Mouse (Mus musculus) liver, embryonic 15.5 days (tissue): ENCODE measurements around the gene Cited2. TPM values are rescaled to one million over a fixed set of nuclear protein-coding genes. Genes with fewer than 3 reads are reported as not detected.

Experiments
- ATAC-seq: fragments of 200-750 bp; cut with Nextera tagmentation; 2 replicates; pipeline ENCODE4 v1.8.0; 2017; ENCODE audit warnings: moderate number of reproducible peaks, mild to moderate bottlenecking, moderate library complexity; ENCODE audit not compliant: insufficient read depth
- H3K27ac ChIP-seq: fragments of 300-500 bp; sonication (generic); replicated peaks from 2 replicates; pipeline ENCODE4 v1.5.1; 2015; ENCODE audit warnings: mild to moderate bottlenecking, inconsistent platforms
- H3K27me3 ChIP-seq: fragments of 300-500 bp; sonication (generic); 2 replicates; pipeline ENCODE4 v1.6.1; 2015; ENCODE audit warnings: mild to moderate bottlenecking, inconsistent platforms
- H3K36me3 ChIP-seq: fragments of 300-500 bp; sonication (generic); replicated peaks from 2 replicates; pipeline ENCODE4 v1.6.1; 2015; ENCODE audit warnings: moderate library complexity, mild to moderate bottlenecking, inconsistent platforms
- H3K4me1 ChIP-seq: fragments of 300-500 bp; sonication (generic); replicated peaks from 2 replicates; pipeline ENCODE4 v1.6.1; 2015; ENCODE audit warnings: inconsistent platforms
- H3K4me2 ChIP-seq: fragments of 300-500 bp; sonication (generic); 2 replicates; pipeline ENCODE4 v1.6.1; 2015; ENCODE audit warnings: moderate library complexity, mild to moderate bottlenecking, inconsistent platforms
- H3K4me3 ChIP-seq: fragments of 300-500 bp; sonication (generic); replicated peaks from 2 replicates; pipeline ENCODE4 v1.5.1; 2015; ENCODE audit warnings: mild to moderate bottlenecking, inconsistent platforms
- H3K9ac ChIP-seq: fragments of 300-500 bp; sonication (generic); 2 replicates; pipeline ENCODE4 v1.6.1; 2015; ENCODE audit warnings: moderate library complexity, mild to moderate bottlenecking, inconsistent platforms
- H3K9me3 ChIP-seq: fragments of 300-500 bp; sonication (generic); replicated peaks from 2 replicates; pipeline ENCODE4 v1.6.1; 2016; ENCODE audit warnings: inconsistent platforms
- WGBS: fragments of 180-500 bp; shearing (Covaris S2); methylation state at CpG from one replicate; pipeline ENCODE4 v1.1.7; 2015; ENCODE audit warnings: mixed read lengths; ENCODE audit not compliant: insufficient replicate concordance; 5-methylcytosine and 5-hydroxymethylcytosine counted together
- polyA plus RNA-seq: library from polyadenylated mRNA; unstranded; fragments of >200 nt; fragmentation: Nextera tagmentation; extraction: Ambion mirVana; gene quantifications from 2 replicates; pipeline ENCODE4 v1.2.1, GENCODE M21; 2015

Gene Cited2
- polyA plus RNA-seq, 1 experiment from 2014 or later: 17.4 TPM

DNA sequence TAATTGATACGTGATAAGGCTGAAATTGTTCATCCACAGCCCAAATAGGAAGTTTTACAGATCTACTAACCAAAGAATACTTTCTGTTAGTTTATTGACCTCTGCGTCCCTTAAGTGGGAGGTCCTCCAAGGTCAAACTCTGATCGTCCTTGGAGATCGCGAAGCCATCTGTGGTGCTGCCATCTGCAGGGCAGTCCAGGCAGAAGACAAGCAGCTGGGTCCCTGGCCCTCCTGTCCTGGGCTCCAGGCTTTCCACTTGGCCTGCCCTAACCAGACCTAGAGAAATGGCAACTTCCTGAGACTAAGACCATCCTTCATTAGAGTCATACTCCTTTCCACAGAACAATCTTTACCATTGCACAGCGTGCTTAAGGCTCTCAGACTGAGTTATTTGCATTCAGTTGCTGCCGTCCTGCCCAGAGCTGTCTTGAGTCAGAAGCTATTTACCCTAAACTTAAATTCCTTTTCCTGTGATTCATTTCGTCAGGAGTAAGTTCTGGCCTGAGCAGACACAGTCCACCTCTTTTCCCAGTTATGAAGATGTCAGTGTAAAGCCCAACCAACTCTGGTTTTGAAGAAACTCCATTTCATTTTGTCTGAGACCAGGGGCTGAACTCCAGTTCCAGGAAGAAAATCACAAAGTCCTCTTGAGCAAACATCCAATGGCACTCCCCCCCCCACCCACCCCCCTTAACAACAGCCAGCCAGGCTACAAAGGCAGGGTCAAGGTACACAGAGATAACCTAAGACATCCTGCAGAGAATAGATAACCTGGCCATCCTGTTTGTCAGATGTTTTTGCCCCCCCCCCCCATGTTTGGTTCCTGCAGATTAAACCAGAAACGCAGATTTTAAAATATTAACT lies 38.0 kb downstream of the Cited2 start:
- 0 out of 2 replicates have a peak, but pooled peaks cover 3% of the 10 kb centered on the region for H3K4me1 ChIP-seq
- H3K4me2 ChIP-seq: no peak overlapping the region
- 50% methylated on average over 9 of the region's 9 CpGs for WGBS
- no peak overlapping the region for H3K27ac ChIP-seq
- H3K36me3 ChIP-seq: no peaks in the 10 kb centered on the region
- no peak; the same call in 1 of the 2 replicates for ATAC-seq
- no peaks in the 10 kb centered on the region for H3K27me3 ChIP-seq
- H3K4me3 ChIP-seq: no peak overlapping the region
- no peaks in the 10 kb centered on the region for H3K9me3 ChIP-seq
- H3K9ac ChIP-seq: no peak overlapping the region

DNA sequence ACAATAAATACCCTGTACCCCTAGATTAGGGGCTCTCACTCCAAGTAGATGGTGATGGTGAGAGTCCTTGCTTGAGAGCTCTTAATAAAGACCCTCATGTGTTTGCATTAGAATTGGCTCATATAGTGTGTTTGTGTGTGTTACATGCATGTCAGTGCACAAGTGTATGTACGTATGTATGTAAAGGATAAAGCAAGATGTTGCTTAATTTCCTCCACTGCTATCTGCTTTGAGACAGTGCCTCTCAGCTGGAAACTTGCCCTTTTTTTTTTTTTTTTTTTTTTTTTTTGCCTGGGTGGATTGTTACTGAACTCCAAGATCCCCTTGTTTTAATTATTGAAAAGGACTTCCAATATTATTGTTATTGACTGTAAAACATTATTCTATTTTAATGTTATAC lies 38.6 kb downstream of the Cited2 start:
- ATAC-seq: no peak
- H3K27ac ChIP-seq: no peak overlapping the region
- H3K36me3 ChIP-seq: no peaks in the 10 kb centered on the region
- H3K9me3 ChIP-seq: no peaks in the 10 kb centered on the region
- 35% methylated on average over 1 of the region's 1 CpGs for WGBS
- H3K9ac ChIP-seq: no peak overlapping the region
- no peaks in the 10 kb centered on the region for H3K27me3 ChIP-seq
- no peak overlapping the region for H3K4me3 ChIP-seq
- no peak overlapping the region for H3K4me2 ChIP-seq
- H3K4me1 ChIP-seq: 0 out of 2 replicates have a peak, but pooled peaks cover 3% of the 10 kb centered on the region

DNA sequence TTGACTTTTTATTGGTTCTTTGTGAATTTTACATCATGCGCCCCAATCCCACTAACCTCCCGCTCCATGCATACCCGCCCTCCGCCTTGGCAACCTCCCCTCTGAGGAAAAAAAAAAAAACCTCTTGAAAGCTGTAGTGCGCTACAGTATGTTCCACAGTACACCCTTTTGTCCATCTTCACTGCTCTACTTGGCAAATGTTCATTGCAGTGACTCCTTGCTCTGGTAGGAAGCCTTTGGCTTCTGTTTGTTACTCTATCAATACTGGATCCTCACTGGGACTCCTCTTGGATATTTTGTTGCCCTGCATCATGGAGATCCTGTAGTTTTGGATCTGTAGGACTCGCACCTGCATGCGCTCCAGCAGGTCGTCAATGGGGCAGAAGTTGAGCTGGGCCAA lies 39.9 kb downstream of the Cited2 start:
- no peaks in the 10 kb centered on the region for H3K27me3 ChIP-seq
- 0 out of 2 replicates have a peak, but pooled peaks cover 3% of the 10 kb centered on the region for H3K4me1 ChIP-seq
- 83% methylated on average over 8 of the region's 8 CpGs for WGBS
- no peak overlapping the region for H3K4me3 ChIP-seq
- H3K4me2 ChIP-seq: no peak overlapping the region
- H3K27ac ChIP-seq: no peak overlapping the region
- H3K36me3 ChIP-seq: no peaks in the 10 kb centered on the region
- no peaks in the 10 kb centered on the region for H3K9me3 ChIP-seq
- ATAC-seq: no peak
- H3K9ac ChIP-seq: no peak overlapping the region

DNA sequence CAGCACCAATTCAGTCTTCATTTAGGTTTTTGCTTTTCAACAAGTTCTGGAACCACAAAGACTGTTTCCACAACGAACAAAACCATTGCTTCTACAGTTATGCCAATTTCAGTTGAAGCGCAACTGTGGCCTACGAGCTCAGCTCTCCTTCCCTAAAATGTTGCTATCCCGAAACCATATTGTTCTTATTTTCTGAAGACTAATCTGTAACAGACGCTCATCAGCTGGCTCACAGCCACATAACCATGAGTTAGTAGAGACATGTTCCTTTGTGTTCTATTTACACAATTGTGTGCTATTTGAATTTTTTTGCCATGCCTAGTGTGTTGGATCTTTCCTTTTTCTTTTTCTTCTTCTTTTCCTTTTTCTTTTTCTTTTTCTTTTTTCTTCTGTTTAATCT lies 46.8 kb downstream of the Cited2 start:
- Histone ChIP-seq H3K9me3 (no peaks in the 10 kb centered on the region), H3K27me3 (no peaks in the 10 kb centered on the region), H3K4me2 (no peak overlapping the region), H3K27ac (no peak overlapping the region), H3K36me3 (no peaks in the 10 kb centered on the region), H3K9ac (no peak overlapping the region), H3K4me3 (no peak overlapping the region), H3K4me1 (no peaks in the 10 kb centered on the region)
- 72% methylated on average over 5 of the region's 5 CpGs for whole genome bisulfite sequencing
- ATAC-seq: no peak

DNA sequence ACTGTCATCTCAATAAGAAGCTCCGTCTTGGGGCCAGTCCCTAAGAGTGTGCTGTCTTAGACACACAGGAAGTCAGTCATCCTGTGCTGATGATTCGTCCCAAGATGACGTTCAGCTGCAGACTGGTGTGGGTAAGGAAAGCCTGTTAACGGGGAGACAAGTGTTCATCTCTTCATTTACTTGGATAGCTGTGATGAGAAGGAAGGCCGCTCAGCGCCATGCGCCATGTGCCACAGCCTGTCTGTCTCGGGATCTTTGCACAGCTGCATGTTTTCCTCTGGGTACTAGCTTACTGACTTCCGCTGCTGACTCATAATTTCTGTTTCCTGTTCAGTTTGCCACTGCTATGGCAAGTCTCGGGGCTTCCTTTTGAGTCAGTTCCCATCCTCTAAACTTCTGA lies 49.3 kb downstream of the Cited2 start:
- 20% methylated on average over 10 of the region's 10 CpGs for WGBS
- H3K4me2 ChIP-seq: peak overlapping the region; percentile 27; the same call in 1 of the 2 replicates
- no peak overlapping the region for H3K27ac ChIP-seq
- H3K27me3 ChIP-seq: no peaks in the 10 kb centered on the region
- no peak overlapping the region for H3K9ac ChIP-seq
- H3K4me3 ChIP-seq: no peak overlapping the region
- H3K4me1 ChIP-seq: no peaks in the 10 kb centered on the region
- no peaks in the 10 kb centered on the region for H3K36me3 ChIP-seq
- ATAC-seq: no peak
- no peaks in the 10 kb centered on the region for H3K9me3 ChIP-seq

DNA sequence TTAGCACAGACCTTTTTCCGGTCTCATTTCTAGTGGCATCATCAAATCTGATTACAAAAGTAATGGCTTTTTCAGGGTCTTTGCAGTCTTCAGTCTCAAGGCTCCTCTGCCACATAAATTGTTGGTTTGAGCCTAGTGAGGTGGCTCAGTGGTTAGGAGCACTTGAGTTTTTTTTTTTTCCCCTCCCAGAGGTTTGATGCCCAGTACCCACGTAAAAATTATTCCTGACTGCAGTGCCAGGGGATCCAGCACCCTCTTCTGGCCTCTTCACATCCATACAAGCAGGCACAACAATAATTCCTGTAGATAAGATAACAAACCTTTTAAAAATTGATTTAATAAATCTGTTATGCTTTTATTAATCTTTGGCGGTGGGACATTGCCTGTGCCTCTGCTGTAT lies 51.3 kb downstream of the Cited2 start:
- ATAC-seq: no peak
- H3K4me3 ChIP-seq: no peak overlapping the region
- no peak overlapping the region for H3K9ac ChIP-seq
- no peaks in the 10 kb centered on the region for H3K9me3 ChIP-seq
- H3K4me2 ChIP-seq: no peak overlapping the region
- H3K27me3 ChIP-seq: no peaks in the 10 kb centered on the region
- 60% methylated on average over 3 of the region's 3 CpGs for WGBS
- H3K27ac ChIP-seq: no peak overlapping the region
- no peaks in the 10 kb centered on the region for H3K4me1 ChIP-seq
- no peaks in the 10 kb centered on the region for H3K36me3 ChIP-seq

DNA sequence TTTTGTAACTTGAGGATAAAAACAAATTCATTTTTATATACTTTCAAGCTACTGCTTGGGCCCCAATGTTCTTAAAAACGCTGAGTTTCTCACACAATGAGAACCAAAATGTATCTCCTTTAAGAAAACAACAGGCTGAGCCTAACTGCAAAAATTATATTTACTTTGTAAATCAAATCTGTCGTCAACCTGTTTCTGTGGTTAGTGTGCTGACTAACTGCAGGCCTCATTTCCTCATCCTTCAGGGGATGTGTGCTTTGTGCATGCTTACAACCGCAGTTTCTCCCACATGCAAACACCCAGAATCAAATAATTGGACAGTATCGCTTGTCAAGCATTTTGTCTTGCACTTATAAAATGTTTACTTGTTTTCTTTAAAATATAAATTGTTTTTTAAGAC lies 52.1 kb downstream of the Cited2 start:
- H3K9me3 ChIP-seq: no peaks in the 10 kb centered on the region
- H3K4me3 ChIP-seq: no peak overlapping the region
- no peaks in the 10 kb centered on the region for H3K4me1 ChIP-seq
- no peak overlapping the region for H3K9ac ChIP-seq
- 25% methylated on average over 4 of the region's 4 CpGs for WGBS
- no peaks in the 10 kb centered on the region for H3K36me3 ChIP-seq
- no peaks in the 10 kb centered on the region for H3K27me3 ChIP-seq
- ATAC-seq: no peak
- no peak overlapping the region for H3K4me2 ChIP-seq
- H3K27ac ChIP-seq: no peak overlapping the region

Other genes starting within 250 kb of the Cited2 start
- 0.22 and 0.23 TPM in 2 replicates for gene Txlnb, start 73.0 kb downstream of the Cited2 start, polyA plus RNA-seq
- gene Heca, start 224.8 kb downstream of the Cited2 start, polyA plus RNA-seq: 2.1 and 2.2 TPM in 2 replicates